Mouse (Mus musculus) spleen, postnatal 4 days (tissue): ENCODE measurements around the gene Wdr6.

Experiments used
- DNase-seq, 2 experiments: peaks; one replicate each; pipeline ENCODE4 v3.0.0; 2022; ENCODE audit warnings: low spot score in 2 of 2

Gene Wdr6

GRCm38 (mm10) chr9:108525400-108525799 is 53.1 kb downstream of the Wdr6 start:
- no peak for DNase-seq

DNA sequence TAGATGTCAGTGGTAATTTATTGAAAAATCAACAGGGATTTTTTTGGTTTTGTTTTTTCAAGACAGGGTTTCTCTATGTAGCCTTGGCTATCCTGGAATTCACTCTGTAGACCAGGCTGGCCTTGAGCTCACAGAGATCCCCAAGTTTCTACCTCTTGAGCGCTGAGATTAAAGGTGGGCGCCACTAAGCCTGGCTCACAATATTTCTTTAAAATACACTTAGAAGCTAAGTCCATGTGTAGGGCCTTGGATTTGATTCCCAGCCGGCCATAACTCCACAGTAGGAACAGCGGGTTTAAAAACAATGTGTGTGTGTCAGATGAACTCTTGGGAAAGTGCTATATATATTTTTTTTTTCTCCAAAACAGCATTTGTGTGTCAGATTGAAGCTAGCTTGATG is 55.2 kb downstream of the Wdr6 start:
- DNase-seq: no peak
